Mouse (Mus musculus) embryonic facial prominence, embryonic 14.5 days (tissue): Measurements from ENCODE around the gene Ufc1. TPM values are rescaled to one million over a fixed set of nuclear protein-coding genes. Genes with fewer than 3 reads are reported as not detected.

Source experiments
- ATAC-seq: fragments of 200-750 bp; cut with Nextera tagmentation; 2 replicates; pipeline ENCODE4 v1.8.0; 2017; ENCODE audit warnings: low read depth, moderate number of reproducible peaks, moderate TSS enrichment
- DNase-seq: peaks from one replicate; pipeline ENCODE4 v3.0.0-alpha.2; 2015; ENCODE audit warnings: low spot score
- H3K27ac ChIP-seq: fragments of 300-500 bp; sonication (generic); replicated peaks from 2 replicates; pipeline ENCODE4 v1.5.1; 2014; ENCODE audit warnings: low read depth, mild to moderate bottlenecking, low read length, moderate library complexity
- H3K27me3 ChIP-seq: fragments of 300-500 bp; sonication (generic); replicated peaks from 2 replicates; pipeline ENCODE4 v1.6.1; 2014; ENCODE audit warnings: low read length; ENCODE audit not compliant: control insufficient read depth, insufficient read depth
- H3K36me3 ChIP-seq: fragments of 300-500 bp; sonication (generic); 2 replicates; pipeline ENCODE4 v1.6.1; 2014; ENCODE audit warnings: low read length, mixed read lengths; ENCODE audit not compliant: control insufficient read depth, insufficient read depth
- H3K4me1 ChIP-seq: fragments of 300-500 bp; sonication (generic); 2 replicates; pipeline ENCODE4 v1.6.1; 2014; ENCODE audit warnings: antibody characterized with exemption, low read length; ENCODE audit not compliant: control insufficient read depth, insufficient read depth
- H3K4me2 ChIP-seq: fragments of 300-500 bp; sonication (generic); 2 replicates; pipeline ENCODE4 v1.6.1; 2014; ENCODE audit warnings: low read depth, mild to moderate bottlenecking, low read length, moderate library complexity, mixed read lengths
- H3K4me3 ChIP-seq: fragments of 300-500 bp; sonication (generic); 2 replicates; pipeline ENCODE4 v1.5.1; 2014; ENCODE audit warnings: low read depth, mild to moderate bottlenecking, low read length
- H3K9ac ChIP-seq: fragments of 300-500 bp; sonication (generic); 2 replicates; pipeline ENCODE4 v1.6.1; 2014; ENCODE audit warnings: low read depth, mild to moderate bottlenecking, low read length, moderate library complexity, mixed read lengths
- H3K9me3 ChIP-seq: fragments of 300-500 bp; sonication (generic); 2 replicates; pipeline ENCODE4 v1.6.1; 2016; ENCODE audit warnings: low read length; ENCODE audit not compliant: control insufficient read depth
- WGBS: fragments of 180-500 bp; shearing (Covaris S2); extraction: QIAGEN DNeasy Blood & Tissue Kit; methylation state at CpG from one replicate; pipeline ENCODE4 v1.1.7; 2014; 5-methylcytosine and 5-hydroxymethylcytosine counted together
- polyA plus RNA-seq: library from polyadenylated mRNA; unstranded; fragments of >200 nt; fragmentation: Nextera tagmentation; extraction: Ambion mirVana; gene quantifications from 2 replicates; pipeline ENCODE4 v1.2.1, GENCODE M21; 2014

The Ufc1 gene
- polyA plus RNA-seq, 1 experiment from 2014 or later, result 110 TPM

DNA sequence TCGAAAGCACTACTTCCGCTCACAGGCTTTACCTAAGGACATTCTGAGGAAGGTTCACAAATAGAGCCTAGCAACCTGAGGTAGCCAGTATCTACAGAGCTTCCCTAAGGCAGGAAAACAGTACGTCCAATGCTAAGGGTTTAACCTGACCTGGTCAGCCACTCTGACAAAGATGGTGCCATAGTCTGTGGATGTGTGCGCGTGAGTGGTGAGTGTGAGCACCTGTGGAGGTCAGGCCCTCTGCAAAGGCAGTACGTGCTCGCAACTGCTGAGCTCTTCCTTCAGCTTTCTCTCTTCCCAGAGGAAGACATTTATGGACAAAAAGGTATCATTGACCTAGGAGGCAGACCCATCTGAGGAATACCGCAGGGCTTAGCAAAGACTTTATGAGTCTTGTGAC, 16.4 kb downstream of the Ufc1 start:
- H3K27ac ChIP-seq, result no peak overlapping the region
- H3K9ac ChIP-seq, result no peak overlapping the region
- no peak overlapping the region for H3K4me2 ChIP-seq
- H3K4me1 ChIP-seq, result peaks cover 15% of the 10 kb centered on the region
- ATAC-seq, result no peak
- H3K9me3 ChIP-seq, result no peaks in the 10 kb centered on the region
- WGBS, result 93% methylated on average over 8 of the region's 8 CpGs
- DNase-seq, result no peak
- peaks cover 71% of the 10 kb centered on the region for H3K36me3 ChIP-seq
- no peaks in the 10 kb centered on the region for H3K27me3 ChIP-seq
- no peak overlapping the region for H3K4me3 ChIP-seq

DNA sequence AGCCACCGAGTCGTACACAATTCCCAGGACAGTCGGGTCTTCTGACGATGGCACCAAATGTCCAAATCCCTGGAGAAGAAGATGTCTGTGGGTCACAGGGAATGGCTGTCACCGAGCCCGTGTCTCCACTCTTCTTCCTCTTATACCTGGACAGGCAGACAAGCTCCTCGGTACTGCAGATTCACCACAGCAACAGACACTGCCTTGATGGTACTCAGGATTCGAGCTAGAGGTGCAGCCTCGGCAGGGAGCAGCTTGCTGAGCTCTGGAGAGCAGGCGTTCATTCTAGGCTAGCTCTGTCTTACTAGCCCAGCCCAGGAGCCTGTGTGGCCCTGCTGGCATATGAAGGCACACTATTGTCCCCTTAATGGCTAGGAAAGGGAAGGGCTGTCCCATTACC, 17.1 kb downstream of the Ufc1 start:
- Histone ChIP-seq H3K9ac (no peak overlapping the region), H3K27me3 (no peaks in the 10 kb centered on the region), H3K4me3 (no peak overlapping the region), H3K9me3 (no peaks in the 10 kb centered on the region), H3K36me3 (peaks cover 71% of the 10 kb centered on the region), H3K27ac (no peak overlapping the region), H3K4me1 (peaks cover 15% of the 10 kb centered on the region), H3K4me2 (no peak overlapping the region)
- 85% methylated on average over 10 of the region's 10 CpGs for WGBS
- no peak for ATAC-seq
- DNase-seq, result no peak

DNA sequence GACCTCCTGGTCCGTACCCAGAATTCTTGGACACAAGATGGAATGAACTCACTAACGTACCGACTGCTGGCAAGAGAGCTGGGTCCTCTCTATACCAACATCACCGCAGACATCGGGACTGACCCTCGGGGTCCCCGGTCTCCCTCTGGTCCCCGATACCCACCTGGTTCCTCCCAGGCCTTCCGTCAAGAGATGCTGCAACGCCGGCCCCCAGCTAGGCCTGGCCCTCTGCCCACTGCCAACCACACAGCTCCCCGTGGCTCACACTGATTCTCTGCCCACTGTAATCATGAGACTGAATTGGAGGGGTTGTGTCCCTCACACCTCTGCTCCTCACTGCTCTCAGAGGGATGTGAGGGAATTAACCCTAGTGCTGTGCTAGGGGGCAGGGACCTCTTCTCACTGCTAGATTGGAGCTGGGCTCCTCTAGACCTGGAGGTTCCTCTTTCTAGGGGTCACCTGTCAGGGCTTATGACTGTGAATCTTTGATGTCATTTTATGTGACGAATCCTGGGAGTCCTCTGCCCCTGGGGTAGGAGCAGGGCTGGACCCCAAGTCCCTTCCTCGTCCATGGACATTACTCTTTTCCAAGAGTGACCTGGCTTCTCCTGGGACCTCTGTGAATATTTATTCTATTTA, 18.6 kb downstream of the Ufc1 start:
- 87% methylated on average over 14 of the region's 14 CpGs for WGBS
- H3K4me2 ChIP-seq, result no peak overlapping the region
- peaks cover 12% of the 10 kb centered on the region for H3K4me1 ChIP-seq
- no peaks in the 10 kb centered on the region for H3K27me3 ChIP-seq
- DNase-seq (no peak), ATAC-seq (no peak)
- H3K36me3 ChIP-seq, result peaks cover 70% of the 10 kb centered on the region
- H3K4me3 ChIP-seq, result no peak overlapping the region
- no peaks in the 10 kb centered on the region for H3K9me3 ChIP-seq
- no peak overlapping the region for H3K9ac ChIP-seq
- no peak overlapping the region for H3K27ac ChIP-seq

DNA sequence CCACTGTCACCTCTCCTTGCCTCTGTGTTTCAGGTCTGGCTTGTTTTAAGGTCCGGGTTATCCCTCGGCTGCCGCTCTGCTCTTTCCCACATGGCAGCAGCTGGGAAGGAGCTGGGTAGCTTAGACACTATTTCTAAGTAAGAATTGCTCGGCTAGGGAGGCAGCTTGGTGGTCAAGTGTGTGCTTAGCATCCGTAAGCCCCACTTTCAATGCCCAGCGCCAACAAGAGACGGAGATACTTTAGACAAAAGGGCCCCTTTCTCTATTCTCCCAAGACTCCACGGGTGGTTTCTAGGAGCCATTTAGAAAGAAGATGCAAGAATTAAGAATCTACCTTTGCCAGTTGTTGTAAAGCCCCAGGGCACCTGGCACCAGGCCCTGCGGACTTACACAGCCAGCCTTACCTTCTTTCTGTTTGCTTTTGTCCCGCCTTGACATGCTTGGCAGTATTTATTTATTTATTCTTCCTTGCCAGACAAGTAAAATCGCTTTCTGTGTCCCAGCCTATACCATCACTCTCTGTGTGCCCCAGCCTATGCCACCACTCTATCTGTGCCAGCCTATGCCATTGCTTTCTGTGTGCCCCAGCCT, 19.6 kb downstream of the Ufc1 start:
- Histone ChIP-seq H3K9ac (0 out of 2 replicates have a peak overlapping the region, but pooled peaks have one; percentile 3), H3K27me3 (no peaks in the 10 kb centered on the region), H3K4me3 (no peak overlapping the region), H3K4me2 (no peak overlapping the region), H3K9me3 (no peaks in the 10 kb centered on the region), H3K36me3 (peaks cover 70% of the 10 kb centered on the region), H3K4me1 (peaks cover 13% of the 10 kb centered on the region), H3K27ac (no peak overlapping the region)
- 86% methylated on average over 11 of the region's 11 CpGs for WGBS
- DNase-seq, result no peak
- no peak for ATAC-seq

DNA sequence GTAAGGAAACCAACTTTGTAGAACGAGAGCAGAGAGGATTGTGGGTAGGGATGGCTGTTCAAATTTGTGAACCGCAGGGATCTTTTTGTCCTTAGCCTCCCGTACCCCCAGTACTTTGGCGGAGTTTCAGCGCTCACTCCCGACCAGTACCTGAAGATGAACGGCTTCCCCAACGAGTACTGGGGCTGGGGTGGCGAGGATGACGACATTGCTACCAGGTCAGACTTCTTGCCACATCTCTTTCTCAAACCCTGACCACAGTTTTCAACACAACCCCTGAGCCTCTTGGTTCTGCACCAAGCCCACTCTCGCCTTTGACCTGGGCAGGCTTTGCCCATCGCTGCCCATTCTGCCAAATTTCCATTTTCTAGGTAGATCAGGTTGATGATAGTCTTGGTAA, 20.7 kb downstream of the Ufc1 start:
- no peak overlapping the region for H3K4me2 ChIP-seq
- H3K9ac ChIP-seq, result no peak overlapping the region
- peaks cover 70% of the 10 kb centered on the region for H3K36me3 ChIP-seq
- no peak overlapping the region for H3K27ac ChIP-seq
- no peak overlapping the region for H3K4me3 ChIP-seq
- no peaks in the 10 kb centered on the region for H3K9me3 ChIP-seq
- DNase-seq (no peak), ATAC-seq (no peak)
- no peaks in the 10 kb centered on the region for H3K27me3 ChIP-seq
- H3K4me1 ChIP-seq, result peaks cover 12% of the 10 kb centered on the region; the same call in 1 of the 2 replicates
- WGBS, result 89% methylated on average over 12 of the region's 12 CpGs

DNA sequence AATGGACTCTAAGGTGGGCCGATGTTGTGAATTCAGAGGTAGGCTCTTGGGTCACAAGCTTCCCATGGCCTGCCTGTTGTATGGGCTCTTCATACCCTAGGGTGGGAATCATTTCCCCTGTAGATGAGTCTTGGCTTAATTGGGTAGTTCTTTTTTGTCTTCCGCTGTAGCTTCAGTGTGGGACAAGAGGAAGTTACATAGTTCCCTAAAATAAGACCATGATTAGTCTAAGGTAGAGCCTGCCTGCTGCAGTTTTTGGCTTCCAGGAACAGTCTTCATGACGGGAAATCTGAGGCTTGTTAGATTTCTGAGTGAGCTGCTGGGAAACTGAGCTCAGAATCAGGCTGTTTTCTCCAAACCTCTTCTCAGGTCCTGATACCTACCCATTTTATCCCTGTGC, 22.7 kb downstream of the Ufc1 start:
- DNase-seq (no peak), ATAC-seq (no peak)
- Histone ChIP-seq H3K36me3 (peaks cover 49% of the 10 kb centered on the region), H3K4me2 (peak overlapping the region; percentile 81; the same call in 1 of the 2 replicates), H3K27ac (no peak overlapping the region), H3K9me3 (no peaks in the 10 kb centered on the region), H3K9ac (no peak overlapping the region), H3K27me3 (no peaks in the 10 kb centered on the region), H3K4me3 (no peak overlapping the region), H3K4me1 (peaks cover 12% of the 10 kb centered on the region; the same call in 1 of the 2 replicates)
- 93% methylated on average over 3 of the region's 3 CpGs for WGBS

DNA sequence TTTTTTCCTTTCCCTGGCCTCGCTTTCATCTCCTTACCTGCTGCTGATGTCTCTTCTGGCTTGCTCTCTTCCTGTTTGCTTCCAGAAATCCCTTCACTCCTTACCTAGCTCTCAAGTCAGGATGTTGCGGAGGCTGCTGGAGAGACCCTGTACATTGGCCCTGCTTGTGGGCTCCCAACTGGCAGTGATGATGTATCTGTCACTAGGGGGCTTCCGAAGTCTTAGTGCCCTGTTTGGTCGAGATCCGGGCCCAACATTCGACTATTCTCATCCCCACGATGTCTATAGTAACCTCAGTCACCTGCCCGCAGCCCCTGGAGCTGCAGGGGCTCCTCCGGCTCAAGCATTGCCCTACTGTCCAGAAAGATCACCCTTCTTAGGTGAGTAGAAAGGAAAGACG, 23.2 kb downstream of the Ufc1 start:
- Histone ChIP-seq H3K4me1 (peaks cover 12% of the 10 kb centered on the region; the same call in 1 of the 2 replicates), H3K9ac (no peak overlapping the region), H3K27ac (no peak overlapping the region), H3K4me3 (no peak overlapping the region), H3K4me2 (peak overlapping the region; percentile 81), H3K27me3 (no peaks in the 10 kb centered on the region), H3K9me3 (no peaks in the 10 kb centered on the region), H3K36me3 (peaks cover 45% of the 10 kb centered on the region)
- DNase-seq (no peak), ATAC-seq (no peak)
- 72% methylated on average over 10 of the region's 10 CpGs for WGBS

DNA sequence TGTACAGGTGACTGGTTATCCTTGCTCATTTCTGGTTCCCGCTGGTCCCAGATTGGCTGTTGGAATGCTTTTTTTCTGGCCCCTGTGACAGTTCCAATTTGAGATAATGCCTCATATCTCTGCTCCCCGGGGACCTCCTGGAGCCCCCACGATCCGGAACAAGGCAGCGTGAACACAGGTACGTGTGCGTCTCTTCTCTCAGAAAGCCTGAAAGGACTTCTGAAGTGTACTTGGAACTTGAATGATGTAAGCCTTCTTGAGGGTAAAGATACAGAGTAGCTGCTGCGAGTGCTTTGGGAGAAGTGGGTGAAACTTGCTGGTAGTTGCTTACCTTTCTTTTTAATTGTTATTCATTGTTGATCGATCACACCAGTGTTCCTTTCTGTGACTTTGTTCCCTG, 23.6 kb downstream of the Ufc1 start:
- Histone ChIP-seq H3K4me3 (peak overlapping the region; percentile 75), H3K4me1 (peaks cover 12% of the 10 kb centered on the region; the same call in 1 of the 2 replicates), H3K27me3 (no peaks in the 10 kb centered on the region), H3K27ac (peak overlapping the region; percentile 48; the same call in 1 of the 2 replicates), H3K4me2 (peak overlapping the region; percentile 81), H3K9me3 (no peaks in the 10 kb centered on the region), H3K36me3 (peaks cover 41% of the 10 kb centered on the region), H3K9ac (peak overlapping the region; percentile 83)
- ATAC-seq, result no peak
- 38% methylated on average over 9 of the region's 9 CpGs for WGBS
- no peak for DNase-seq

DNA sequence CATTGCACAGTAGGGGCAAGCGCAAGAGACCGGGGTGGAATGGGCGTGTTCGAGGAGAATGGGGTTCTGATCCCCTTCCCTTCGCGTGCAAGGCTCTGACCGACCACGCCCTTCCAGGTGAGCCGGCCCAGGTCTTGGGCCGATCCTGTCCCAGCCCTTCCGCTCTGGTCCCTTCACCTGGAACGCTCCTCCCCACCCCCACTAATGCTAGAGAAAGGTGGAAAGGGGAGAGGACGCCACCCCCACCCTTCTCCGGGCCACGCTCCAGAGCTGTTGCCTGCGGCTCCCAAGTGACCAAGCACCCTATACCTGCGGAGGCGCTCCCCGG, 24.3 kb downstream of the Ufc1 start:
- 1% methylated on average over 13 of the region's 19 CpGs for WGBS
- H3K27ac ChIP-seq, result peak overlapping the region; percentile 76; the same call in 1 of the 2 replicates
- peak overlapping the region; percentile 81 for H3K4me2 ChIP-seq

More for the DNA sequence above, 24.3 kb downstream of the Ufc1 start:
- Histone ChIP-seq H3K9me3 (no peaks in the 10 kb centered on the region), H3K36me3 (peaks cover 34% of the 10 kb centered on the region), H3K9ac (peak overlapping the region; percentile 83), H3K4me3 (peak overlapping the region; percentile 75), H3K27me3 (no peaks in the 10 kb centered on the region), H3K4me1 (peaks cover 12% of the 10 kb centered on the region; the same call in 1 of the 2 replicates)
- ATAC-seq (peak; percentile 79), DNase-seq (peak; percentile 58)
